Comparison of ENCODE assay signal across 21 mouse cellular contexts in genomic region chr7:128692163-128692562, GRCm38 (mm10). TPM values are rescaled to one million over a fixed set of nuclear protein-coding genes. Genes with fewer than 3 reads are reported as not detected.
DNase-seq lines count a peak whose midpoint lies in the region; ATAC-seq and TF ChIP-seq lines count a peak whose summit lies in the region.
"Had no signal": no experiment of that assay in that cellular context is flagged by ENCODE, and none has a peak within 500 bp of the region (broad histone marks: within the 10 kb centered on the region; RNA-seq: fewer than 3 reads in every experiment).

No protein-coding gene starts in this region.

- DNase-seq in hindbrain, embryonic 14.5 days (ENCODE audit: low spot score) = no peak
- no peak for DNase-seq in hindbrain, embryonic 11.5 days (ENCODE audit: low spot score)
- no peak for DNase-seq in midbrain, embryonic 10.5 days (ENCODE audit: low spot score)
- DNase-seq in MEL (ENCODE audit: low read depth, low spot score) = no peak
- DNase-seq in midbrain, postnatal 0 days (ENCODE audit: low spot score) = no peak
- no peak for DNase-seq in natural killer cell, adult 2 months (ENCODE audit: low spot score in 2 of 2)
- DNase-seq: adrenal gland, postnatal 14 days; cerebellum, adult 11-12 months; cerebellum, postnatal 10 days; embryo, embryonic 11 days; gastrocnemius, adult 2 months; gastrocnemius, postnatal 25 days; heart, postnatal 4 days had no signal

- H3K79me2 ChIP-seq in MEL (ENCODE audit: control insufficient read depth, insufficient read depth, low read length, poor library complexity) = no peaks in the 10 kb centered on the region

- H3K36me3 ChIP-seq in hindbrain, embryonic 14.5 days (replicated peaks; ENCODE audit: control insufficient read depth, insufficient read depth) = peaks cover 67% of the 10 kb centered on the region
- H3K36me3 ChIP-seq in hindbrain, embryonic 11.5 days (ENCODE audit: control insufficient read depth, insufficient read depth, low read length) = peaks cover 13% of the 10 kb centered on the region; the same call in 1 of the 2 replicates
- peaks cover 50% of the 10 kb centered on the region for H3K36me3 ChIP-seq in midbrain, embryonic 13.5 days
- H3K36me3 ChIP-seq in midbrain, embryonic 10.5 days = peaks cover 67% of the 10 kb centered on the region
- peaks cover 5 to 8% of the 10 kb centered on the region in 2 experiments; a peak in 3 of 4 replicates for H3K36me3 ChIP-seq in MEL (ENCODE audit: control insufficient read depth in 1 of 2, insufficient read depth in 2 of 2, low read length in 2 of 2)
- peaks cover 32% of the 10 kb centered on the region; the same call in 1 of the 2 replicates for H3K36me3 ChIP-seq in midbrain, postnatal 0 days (ENCODE audit: insufficient read depth, low read length)

- H3K27ac ChIP-seq in hindbrain, embryonic 14.5 days = no peak overlapping the region
- H3K27ac ChIP-seq in hindbrain, embryonic 11.5 days (ENCODE audit: low read depth, low read length) = no peak overlapping the region
- peak overlapping the region; percentile 60 for H3K27ac ChIP-seq in midbrain, embryonic 13.5 days
- H3K27ac ChIP-seq in midbrain, embryonic 10.5 days (replicated peaks) = no peak overlapping the region
- no peak overlapping the region for H3K27ac ChIP-seq in MEL (ENCODE audit: control insufficient read depth, low read depth, low read length)
- peak overlapping the region; percentile 18; the same call in 1 of the 2 replicates for H3K27ac ChIP-seq in midbrain, postnatal 0 days (ENCODE audit: low read depth, low read length)
- H3K27ac ChIP-seq: embryonic facial prominence, embryonic 15.5 days; forebrain, embryonic 10.5 days; gastrocnemius, adult 2 months; heart, embryonic 13.5 days had no signal

- H3K27me3 ChIP-seq in hindbrain, embryonic 14.5 days (ENCODE audit: control insufficient read depth, insufficient read depth, low read length) = no peaks in the 10 kb centered on the region
- H3K27me3 ChIP-seq in hindbrain, embryonic 11.5 days (ENCODE audit: control insufficient read depth, insufficient read depth, low read length) = no peaks in the 10 kb centered on the region
- H3K27me3 ChIP-seq in midbrain, embryonic 13.5 days = no peaks in the 10 kb centered on the region
- H3K27me3 ChIP-seq in midbrain, embryonic 10.5 days (ENCODE audit: low read depth, poor library complexity, severe bottlenecking) = no peaks in the 10 kb centered on the region
- H3K27me3 ChIP-seq in MEL (ENCODE audit: control insufficient read depth in 1 of 2, insufficient read depth in 2 of 2, low read length in 2 of 2) = no peaks in the 10 kb centered on the region
- H3K27me3 ChIP-seq in midbrain, postnatal 0 days (ENCODE audit: insufficient read depth, low read length) = no peaks in the 10 kb centered on the region
- H3K27me3 ChIP-seq: embryonic facial prominence, embryonic 15.5 days; heart, embryonic 13.5 days had no signal

- TF ChIP-seq RAD21 in MEL (IDR thresholded peaks at IDR 0.05; ENCODE audit: low read depth, low read length) = no peak

- peaks cover 16% of the 10 kb centered on the region; the same call in 1 of the 2 replicates for H3K4me1 ChIP-seq in hindbrain, embryonic 14.5 days (replicated peaks; ENCODE audit: control insufficient read depth, insufficient read depth, low read length)
- H3K4me1 ChIP-seq in hindbrain, embryonic 11.5 days (replicated peaks; ENCODE audit: control insufficient read depth, insufficient read depth, low read length) = no peaks in the 10 kb centered on the region
- H3K4me1 ChIP-seq in midbrain, embryonic 13.5 days (replicated peaks) = peaks cover 20% of the 10 kb centered on the region
- H3K4me1 ChIP-seq in midbrain, embryonic 10.5 days = peaks cover 15% of the 10 kb centered on the region
- H3K4me1 ChIP-seq in MEL (ENCODE audit: control insufficient read depth in 1 of 2, insufficient read depth in 2 of 2, low read length in 2 of 2) = no peaks in the 10 kb centered on the region
- H3K4me1 ChIP-seq in midbrain, postnatal 0 days (ENCODE audit: insufficient read depth, low read length) = 0 out of 2 replicates have a peak, but pooled peaks cover 4% of the 10 kb centered on the region
- H3K4me1 ChIP-seq: embryonic facial prominence, embryonic 15.5 days had no signal

- ATAC-seq in hindbrain, embryonic 14.5 days (ENCODE audit: low FRiP score) = no peak
- ATAC-seq in hindbrain, embryonic 11.5 days (ENCODE audit: low FRiP score) = no peak
- no peak for ATAC-seq in midbrain, embryonic 13.5 days
- no peak for ATAC-seq in midbrain, postnatal 0 days (ENCODE audit: low FRiP score)
- ATAC-seq in megakaryocyte progenitor cell, adult 5-6 weeks (replicated peaks; ENCODE audit: poor library complexity) = no peak
- ATAC-seq: forebrain, embryonic 14.5 days; inflammation-experienced regulatory T-cells, adult 6 months had no signal

- WGBS in hindbrain, embryonic 14.5 days = 90% methylated on average over 7 of the region's 7 CpGs
- 93% methylated on average over 7 of the region's 7 CpGs for WGBS in hindbrain, embryonic 11.5 days
- 94% methylated on average over 7 of the region's 7 CpGs for WGBS in midbrain, embryonic 13.5 days
- 92% methylated on average over 7 of the region's 7 CpGs for WGBS in midbrain, embryonic 10.5 days
- WGBS in midbrain, postnatal 0 days = 90% methylated on average over 7 of the region's 7 CpGs

- TF ChIP-seq EP300 in MEL (IDR thresholded peaks at IDR 0.05; ENCODE audit: low read depth in 1 of 2, low read length in 2 of 2) = no peak

- H3K4me3 ChIP-seq in hindbrain, embryonic 14.5 days (replicated peaks; ENCODE audit: low read length) = no peak overlapping the region
- H3K4me3 ChIP-seq in hindbrain, embryonic 11.5 days (ENCODE audit: low read depth, low read length) = no peak overlapping the region
- no peak overlapping the region for H3K4me3 ChIP-seq in midbrain, embryonic 13.5 days (replicated peaks)
- H3K4me3 ChIP-seq in midbrain, embryonic 10.5 days = no peak overlapping the region
- no peak overlapping the region for H3K4me3 ChIP-seq in MEL (ENCODE audit: control insufficient read depth in 1 of 2, insufficient read depth in 1 of 2, low read depth in 2 of 2, low read length in 2 of 2)
- no peak overlapping the region for H3K4me3 ChIP-seq in midbrain, postnatal 0 days (ENCODE audit: low read depth, low read length)
- H3K4me3 ChIP-seq: embryonic facial prominence, embryonic 15.5 days; erythroblast, embryonic 14.5 days; forebrain, embryonic 10.5 days; gastrocnemius, adult 2 months; heart, embryonic 13.5 days had no signal

- no peak for TF ChIP-seq CTCF in MEL (IDR thresholded peaks at IDR 0.05 in 2 of 3, conservative IDR thresholded peaks at IDR 0.05 in 1 of 3; ENCODE audit: control insufficient read depth in 1 of 3, insufficient read depth in 1 of 3, low read depth in 2 of 3, low read length in 3 of 3, poor library complexity in 1 of 3, severe bottlenecking in 1 of 3)
- no peak for TF ChIP-seq CTCF in midbrain, postnatal 0 days (IDR thresholded peaks at IDR 0.05)

- H3K4me2 ChIP-seq in hindbrain, embryonic 14.5 days (replicated peaks) = peak overlapping the region; percentile 56; the same call in 1 of the 2 replicates
- no peak overlapping the region for H3K4me2 ChIP-seq in hindbrain, embryonic 11.5 days (replicated peaks; ENCODE audit: low read depth, low read length)
- H3K4me2 ChIP-seq in midbrain, embryonic 13.5 days (replicated peaks) = peak overlapping the region; percentile 9; the same call in 1 of the 2 replicates
- H3K4me2 ChIP-seq in midbrain, postnatal 0 days (ENCODE audit: low read depth, low read length, poor library complexity, severe bottlenecking) = 0 out of 2 replicates have a peak overlapping the region, but pooled peaks have one; percentile 45
- H3K4me2 ChIP-seq: embryonic facial prominence, embryonic 15.5 days; heart, embryonic 13.5 days had no signal

- H3K9ac ChIP-seq in hindbrain, embryonic 14.5 days = no peak overlapping the region
- H3K9ac ChIP-seq in hindbrain, embryonic 11.5 days (ENCODE audit: low read depth, low read length) = no peak overlapping the region
- no peak overlapping the region for H3K9ac ChIP-seq in midbrain, embryonic 13.5 days (replicated peaks)
- H3K9ac ChIP-seq in MEL (ENCODE audit: control insufficient read depth, low read depth, low read length, poor library complexity, severe bottlenecking) = no peak overlapping the region
- H3K9ac ChIP-seq in midbrain, postnatal 0 days (replicated peaks; ENCODE audit: low read length, poor library complexity, severe bottlenecking) = no peak overlapping the region
- H3K9ac ChIP-seq: embryonic facial prominence, embryonic 15.5 days; heart, embryonic 13.5 days had no signal

- H3K9me3 ChIP-seq in hindbrain, embryonic 14.5 days (ENCODE audit: control insufficient read depth, low read length) = peaks cover 22% of the 10 kb centered on the region
- no peaks in the 10 kb centered on the region for H3K9me3 ChIP-seq in hindbrain, embryonic 11.5 days (ENCODE audit: control insufficient read depth, low read length)
- H3K9me3 ChIP-seq in midbrain, embryonic 13.5 days = peaks cover 4% of the 10 kb centered on the region; the same call in 1 of the 2 replicates
- H3K9me3 ChIP-seq in midbrain, embryonic 10.5 days (replicated peaks) = peaks cover 14% of the 10 kb centered on the region
- no peaks in the 10 kb centered on the region for H3K9me3 ChIP-seq in MEL (replicated peaks; ENCODE audit: insufficient read depth, low read length)
- H3K9me3 ChIP-seq in midbrain, postnatal 0 days (ENCODE audit: low read length) = no peaks in the 10 kb centered on the region

- no peak for TF ChIP-seq POLR2A in MEL (IDR thresholded peaks at IDR 0.05; ENCODE audit: control insufficient read depth in 1 of 2, insufficient read depth in 1 of 2, low read depth in 1 of 2, low read length in 2 of 2, poor library complexity in 1 of 2)

RNA-seq across cellular contexts. Expression of gene Mcmbp, which starts 48.1 kb away (rescaled TPM):
- 50.9 and 52.2 TPM in 2 replicates for polyA plus RNA-seq in hindbrain, embryonic 14.5 days (2014; fragmentation: Nextera tagmentation; extraction: Ambion mirVana)
- polyA plus RNA-seq in hindbrain, embryonic 11.5 days (2014; fragmentation: Nextera tagmentation; extraction: Ambion mirVana) = 77.4 and 81.2 TPM in 2 replicates
- polyA plus RNA-seq in midbrain, embryonic 13.5 days (2015; fragmentation: Nextera tagmentation; extraction: Ambion mirVana) = 60.7 and 65.0 TPM in 2 replicates
- polyA plus RNA-seq in midbrain, embryonic 10.5 days (2016; fragmentation: Nextera tagmentation; extraction: Ambion mirVana) = 79.8 and 81.0 TPM in 2 replicates
- 44.6 and 49.3 TPM in 2 replicates for total RNA-seq in MEL (2012; rRNA removed)
- polyA plus RNA-seq in MEL (2012; ENCODE audit: insufficient read depth in 1 of 2, insufficient read length in 2 of 2, low read depth in 1 of 2, low replicate concordance in 2 of 2, missing spikeins in 1 of 2) = 10 to 100 TPM in 1 of 2 experiments, not detected in 1; 91.1 TPM
- 37.1 and 39.0 TPM in 2 replicates for total RNA-seq in midbrain, postnatal 0 days (2014; rRNA removed)
- polyA plus RNA-seq in midbrain, postnatal 0 days (2015; fragmentation: Nextera tagmentation; extraction: Ambion mirVana) = 34.8 and 42.7 TPM in 2 replicates
- total RNA-seq in megakaryocyte progenitor cell, adult 5-6 weeks (2015) = 99.5 and 102 TPM in 2 replicates
- 70.9 and 71.7 TPM in 2 replicates for total RNA-seq in megakaryocyte progenitor cell, adult 5-6 weeks (2017)

RNA-seq across cellular contexts. Expression of gene Sec23ip, which starts 52.6 kb away (rescaled TPM):
- polyA plus RNA-seq in hindbrain, embryonic 14.5 days (2014; fragmentation: Nextera tagmentation; extraction: Ambion mirVana) = 34.8 and 37.7 TPM in 2 replicates
- 44.3 and 46.1 TPM in 2 replicates for polyA plus RNA-seq in hindbrain, embryonic 11.5 days (2014; fragmentation: Nextera tagmentation; extraction: Ambion mirVana)
- 42.3 and 44.6 TPM in 2 replicates for polyA plus RNA-seq in midbrain, embryonic 13.5 days (2015; fragmentation: Nextera tagmentation; extraction: Ambion mirVana)
- polyA plus RNA-seq in midbrain, embryonic 10.5 days (2016; fragmentation: Nextera tagmentation; extraction: Ambion mirVana) = 40.7 and 45.3 TPM in 2 replicates
- 20.7 and 21.2 TPM in 2 replicates for total RNA-seq in MEL (2012; rRNA removed)
- polyA plus RNA-seq in MEL (2012; ENCODE audit: insufficient read depth in 1 of 2, insufficient read length in 2 of 2, low read depth in 1 of 2, low replicate concordance in 2 of 2, missing spikeins in 1 of 2) = 10 to 100 TPM in 1 of 2 experiments, not detected in 1; 43.7 TPM
- 23.5 and 35.7 TPM in 2 replicates for total RNA-seq in midbrain, postnatal 0 days (2014; rRNA removed)
- 26.3 and 26.4 TPM in 2 replicates for polyA plus RNA-seq in midbrain, postnatal 0 days (2015; fragmentation: Nextera tagmentation; extraction: Ambion mirVana)
- total RNA-seq in megakaryocyte progenitor cell, adult 5-6 weeks (2015) = 36.5 and 38.7 TPM in 2 replicates
- total RNA-seq in megakaryocyte progenitor cell, adult 5-6 weeks (2017) = 48.2 and 54.3 TPM in 2 replicates

Comparison
In these comparisons a context has a peak if more than half of its experiments do, and no peak if none do; other contexts are left out.
1. H3K27ac ChIP-seq: peak in midbrain, embryonic 13.5 days (single experiment) and midbrain, postnatal 0 days (single experiment); none in hindbrain, embryonic 14.5 days (single experiment), hindbrain, embryonic 11.5 days (single experiment), midbrain, embryonic 10.5 days (single experiment) and MEL (single experiment).